Mouse (Mus musculus) regulatory T cell (primary cell): ENCODE results near the gene Actr8.

ENCODE experiments used
- in situ Hi-C: fragments of 300-600 bp; cut with MboI, MseI; formaldehyde crosslinking; loops from one replicate; pipeline ENCODE4 v1.15.1; 2025; ENCODE audit warnings: high pct_unique_total_duplicates

Actr8 gene

GRCm38 (mm10) chr14:29978254-29979204, at the start of gene Actr8:
Gene Actr8 (plus strand): TSS chr14:29978337.
- in situ Hi-C loops: no loop called here

- in situ Hi-C loops: no loop called here
Measured at GRCm38 (mm10) chr14:29928966-29929365, 49.2 kb upstream of the Actr8 start.

GRCm38 (mm10) chr14:29935516-29935915, 42.6 kb upstream of the Actr8 start:
- in situ Hi-C loops: no loop called here

GRCm38 (mm10) chr14:29937466-29937865, 40.7 kb upstream of the Actr8 start:
- in situ Hi-C loops: no loop called here

- in situ Hi-C loops: no loop called here
Measured at GRCm38 (mm10) chr14:29939600-29940312, 38.4 kb upstream of the Actr8 start.

- in situ Hi-C loops: no loop called here
Measured at GRCm38 (mm10) chr14:29940313-29940812, 37.8 kb upstream of the Actr8 start.

- in situ Hi-C loops: no loop called here
Measured at GRCm38 (mm10) chr14:29940877-29941276, 37.3 kb upstream of the Actr8 start.

- in situ Hi-C loops: no loop called here
Measured at GRCm38 (mm10) chr14:29946761-29947309, 31.3 kb upstream of the Actr8 start.

- in situ Hi-C loops: no loop called here
Measured at GRCm38 (mm10) chr14:29950805-29951204, 27.3 kb upstream of the Actr8 start.

- in situ Hi-C loops: no loop called here
Measured at GRCm38 (mm10) chr14:29957393-29957792, 20.7 kb upstream of the Actr8 start.

GRCm38 (mm10) chr14:29967611-29968010, 10.5 kb upstream of the Actr8 start:
- in situ Hi-C loops: loop anchor here (5.0 kb wide), 1 partner anchor 510 kb away; the partner anchor contains the start of gene Dcp1a

GRCm38 (mm10) chr14:29968075-29968821, 9.9 kb upstream of the Actr8 start, which contains the start of gene Selenok:
Gene Selenok (plus strand): TSS chr14:29968308.
- in situ Hi-C loops: loop anchor here (5.0 kb wide), 1 partner anchor 509 kb away; the partner anchor contains the start of gene Dcp1a

GRCm38 (mm10) chr14:29971446-29971845, 6.7 kb upstream of the Actr8 start:
- in situ Hi-C loops: no loop called here

- in situ Hi-C loops: no loop called here
Measured at GRCm38 (mm10) chr14:29971993-29972392, 6.1 kb upstream of the Actr8 start.

- in situ Hi-C loops: no loop called here
Measured at GRCm38 (mm10) chr14:29976927-29977326, 1.2 kb upstream of the Actr8 start.

GRCm38 (mm10) chr14:29980447-29981205, 2.5 kb downstream of the Actr8 start:
- in situ Hi-C loops: no loop called here

- in situ Hi-C loops: no loop called here
Measured at GRCm38 (mm10) chr14:29986096-29986495, 8.0 kb downstream of the Actr8 start.

- in situ Hi-C loops: no loop called here
Measured at GRCm38 (mm10) chr14:29987276-29987675, 9.1 kb downstream of the Actr8 start.

GRCm38 (mm10) chr14:29987739-29988138, 9.6 kb downstream of the Actr8 start:
- in situ Hi-C loops: no loop called here

GRCm38 (mm10) chr14:29988337-29988736, 10.2 kb downstream of the Actr8 start:
- in situ Hi-C loops: no loop called here
